In genomic region chr12:100849421-100850138, GRCm38 (mm10) we compare ENCODE assay signal across 8 mouse cellular contexts. TPM values are rescaled to one million over a fixed set of nuclear protein-coding genes. Genes with fewer than 3 reads are reported as not detected.
DNase-seq lines count a peak whose midpoint lies in the region; ATAC-seq and TF ChIP-seq lines count a peak whose summit lies in the region.

No protein-coding gene starts in this region.

- intact Hi-C loops in gastrocnemius, postnatal 14 days (cut with DNase I; ENCODE audit: low total_unique reads) = loop anchor here (2.0 kb wide), 1 partner anchor 75 kb away; no protein-coding TSS in a partner anchor

- no peaks in the 10 kb centered on the region for H3K36me3 ChIP-seq in kidney, postnatal 0 days (ENCODE audit: insufficient read depth, low read length)
- no peaks in the 10 kb centered on the region for H3K36me3 ChIP-seq in liver, embryonic 15.5 days (replicated peaks)
- no peaks in the 10 kb centered on the region for H3K36me3 ChIP-seq in neural tube, embryonic 11.5 days (ENCODE audit: control insufficient read depth, insufficient read depth, low read length)

- H3K27ac ChIP-seq in kidney, postnatal 0 days = no peak overlapping the region
- no peak overlapping the region for H3K27ac ChIP-seq in liver, embryonic 15.5 days (replicated peaks)
- H3K27ac ChIP-seq in neural tube, embryonic 11.5 days (ENCODE audit: low read depth, low read length) = no peak overlapping the region

- no peaks in the 10 kb centered on the region for H3K4me1 ChIP-seq in kidney, postnatal 0 days (replicated peaks; ENCODE audit: insufficient read depth, low read length)
- no peaks in the 10 kb centered on the region for H3K4me1 ChIP-seq in liver, embryonic 15.5 days (replicated peaks)
- H3K4me1 ChIP-seq in neural tube, embryonic 11.5 days (ENCODE audit: control insufficient read depth, insufficient read depth, low read length) = peaks cover 2% of the 10 kb centered on the region; the same call in 1 of the 2 replicates

- ATAC-seq in kidney, postnatal 0 days (replicated peaks; ENCODE audit: low FRiP score, low read depth) = peak; percentile 63; the same call in 1 of the 2 replicates
- ATAC-seq in liver, embryonic 15.5 days (ENCODE audit: insufficient read depth) = peak; percentile 57
- peak; percentile 35; the same call in 1 of the 2 replicates for ATAC-seq in neural tube, embryonic 11.5 days (ENCODE audit: insufficient read depth, low FRiP score, low TSS enrichment)

- TF ChIP-seq CTCF in kidney, postnatal 0 days (IDR thresholded peaks at IDR 0.05; ENCODE audit: low read depth) = peak; percentile 91

- no peaks in the 10 kb centered on the region for H3K9me3 ChIP-seq in kidney, postnatal 0 days (replicated peaks; ENCODE audit: low read length)
- H3K9me3 ChIP-seq in liver, embryonic 15.5 days (replicated peaks) = no peaks in the 10 kb centered on the region
- H3K9me3 ChIP-seq in neural tube, embryonic 11.5 days (ENCODE audit: control insufficient read depth, low read length) = no peaks in the 10 kb centered on the region

- peak; percentile 77 for DNase-seq in CD4-positive helper T cell, adult 2 months (ENCODE audit: low read depth, low spot score)
- DNase-seq in MN1 (ENCODE audit: low spot score) = peak; percentile 61
- DNase-seq in cerebellum, postnatal 25 days = peak; percentile 68 to 72
- peak; percentile 42 to 47 for DNase-seq in heart, adult 9 months (ENCODE audit: low spot score in 2 of 2)
- peak; percentile 88 for DNase-seq in kidney, postnatal 0 days (ENCODE audit: low spot score)
- peak; percentile 42 for DNase-seq in neural tube, embryonic 11.5 days (ENCODE audit: low spot score)
- DNase-seq in gastrocnemius, postnatal 14 days = no peak

- no peaks in the 10 kb centered on the region for H3K27me3 ChIP-seq in kidney, postnatal 0 days (ENCODE audit: insufficient read depth, low read length)
- H3K27me3 ChIP-seq in liver, embryonic 15.5 days = 0 out of 2 replicates have a peak, but pooled peaks cover 4% of the 10 kb centered on the region
- H3K27me3 ChIP-seq in neural tube, embryonic 11.5 days (ENCODE audit: control insufficient read depth, insufficient read depth, low read length) = no peaks in the 10 kb centered on the region

- WGBS in kidney, postnatal 0 days = 72% methylated on average over 7 of the region's 7 CpGs
- 60% methylated on average over 7 of the region's 7 CpGs for WGBS in liver, embryonic 15.5 days (ENCODE audit: insufficient replicate concordance)
- 79% methylated on average over 7 of the region's 7 CpGs for WGBS in neural tube, embryonic 11.5 days

- H3K4me2 ChIP-seq in kidney, postnatal 0 days (ENCODE audit: low read length) = no peak overlapping the region
- H3K4me2 ChIP-seq in liver, embryonic 15.5 days = no peak overlapping the region
- H3K4me2 ChIP-seq in neural tube, embryonic 11.5 days (ENCODE audit: low read depth) = no peak overlapping the region

- H3K9ac ChIP-seq in kidney, postnatal 0 days (ENCODE audit: low read depth, low read length) = no peak overlapping the region
- no peak overlapping the region for H3K9ac ChIP-seq in liver, embryonic 15.5 days
- H3K9ac ChIP-seq in neural tube, embryonic 11.5 days (ENCODE audit: low read length) = no peak overlapping the region

- no peak overlapping the region for H3K4me3 ChIP-seq in kidney, postnatal 0 days (replicated peaks; ENCODE audit: low read depth, low read length)
- H3K4me3 ChIP-seq in liver, embryonic 15.5 days (replicated peaks) = no peak overlapping the region
- H3K4me3 ChIP-seq in neural tube, embryonic 11.5 days (ENCODE audit: low read depth, low read length) = no peak overlapping the region

RNA-seq across cellular contexts. Expression of gene Gpr68, which starts 58.4 kb away (rescaled TPM):
- polyA plus RNA-seq in kidney, postnatal 0 days (2015; fragmentation: Nextera tagmentation; extraction: Ambion mirVana) = 0.36 and 0.57 TPM in 2 replicates
- 0.05 and 0.07 TPM in 2 replicates for polyA plus RNA-seq in liver, embryonic 15.5 days (2015; fragmentation: Nextera tagmentation; extraction: Ambion mirVana)
- 0.22 and 0.64 TPM in 2 replicates for polyA plus RNA-seq in neural tube, embryonic 11.5 days (2014; fragmentation: Nextera tagmentation; extraction: Ambion mirVana)
- total RNA-seq in gastrocnemius, postnatal 14 days (2021) = under 1 TPM in 1 of 2 experiments, not detected in 1; 0.18 TPM
